Mouse (Mus musculus): Measurements from ENCODE around the gene Gm21992. TPM values are rescaled to one million over a fixed set of nuclear protein-coding genes. Genes with fewer than 3 reads are reported as not detected.

Gm21992 gene
- polyA plus RNA-seq (2015; fragmentation: Nextera tagmentation; extraction: Ambion mirVana) = 16.0 and 19.1 TPM in 2 replicates

GRCm38 (mm10) chr19:4811063-4811908 lies at the start of gene Gm21992, which contains the start of gene Rbm14:
Gene Gm21992, minus strand, starts transcription at chr19:4811612.
Gene Rbm14, minus strand, starts transcription at chr19:4811634.
- DNase-seq (ENCODE audit: low spot score) (peak; percentile 98), ATAC-seq (ENCODE audit: low FRiP score, low TSS enrichment) (peak; percentile 98)
- Histone ChIP-seq H3K27me3 (ENCODE audit: control insufficient read depth, insufficient read depth, low read length) (no peaks in the 10 kb centered on the region), H3K9ac (ENCODE audit: low read length) (peak within 1 kb of the TSS; percentile 85), H3K9me3 (ENCODE audit: control insufficient read depth, low read length) (no peaks in the 10 kb centered on the region), H3K4me1 (replicated peaks; ENCODE audit: control insufficient read depth, insufficient read depth) (no peaks in the 10 kb centered on the region; the same call in 1 of the 2 replicates), H3K4me2 (replicated peaks; ENCODE audit: low read depth) (peak within 1 kb of the TSS; percentile 85), H3K36me3 (ENCODE audit: control insufficient read depth, insufficient read depth, low read length) (no peaks in the 10 kb centered on the region), H3K27ac (replicated peaks) (peak within 1 kb of the TSS; percentile 97), H3K4me3 (ENCODE audit: low read depth, low read length) (peak within 1 kb of the TSS; percentile 80)
- under 1% methylated on average over 83 of the region's 83 CpGs for WGBS
- no peak for TF ChIP-seq EP300 (optimal IDR thresholded peaks at IDR 0.05)
- peak; percentile 15; the same call in 1 of the 2 replicates for TF ChIP-seq CTCF (IDR thresholded peaks at IDR 0.05; ENCODE audit: low read depth)

- H3K9ac ChIP-seq (ENCODE audit: low read length) = no peak overlapping the region
- DNase-seq (ENCODE audit: low spot score) (no peak), ATAC-seq (ENCODE audit: low FRiP score, low TSS enrichment) (no peak)
- no peak overlapping the region for H3K4me2 ChIP-seq (replicated peaks; ENCODE audit: low read depth)
- H3K9me3 ChIP-seq (ENCODE audit: control insufficient read depth, low read length) = no peaks in the 10 kb centered on the region
- WGBS = 60% methylated on average over 6 of the region's 6 CpGs
- no peaks in the 10 kb centered on the region for H3K4me1 ChIP-seq (replicated peaks; ENCODE audit: control insufficient read depth, insufficient read depth)
- H3K27me3 ChIP-seq (ENCODE audit: control insufficient read depth, insufficient read depth, low read length) = no peaks in the 10 kb centered on the region
- no peak overlapping the region for H3K4me3 ChIP-seq (ENCODE audit: low read depth, low read length)
- TF ChIP-seq CTCF (IDR thresholded peaks at IDR 0.05; ENCODE audit: low read depth) (no peak), EP300 (optimal IDR thresholded peaks at IDR 0.05) (no peak)
- H3K36me3 ChIP-seq (ENCODE audit: control insufficient read depth, insufficient read depth, low read length) = no peaks in the 10 kb centered on the region
- no peak overlapping the region for H3K27ac ChIP-seq (replicated peaks)
Observed at GRCm38 (mm10) chr19:4859081-4859480, 47.7 kb upstream of the Gm21992 start.

- no peak overlapping the region for H3K27ac ChIP-seq (replicated peaks)
- WGBS = 72% methylated on average over 4 of the region's 4 CpGs
- no peak overlapping the region for H3K9ac ChIP-seq (ENCODE audit: low read length)
- ATAC-seq (ENCODE audit: low FRiP score, low TSS enrichment) = no peak
- H3K4me2 ChIP-seq (replicated peaks; ENCODE audit: low read depth) = peak overlapping the region; percentile 98; the same call in 1 of the 2 replicates
- no peak for DNase-seq (ENCODE audit: low spot score)
- H3K9me3 ChIP-seq (ENCODE audit: control insufficient read depth, low read length) = no peaks in the 10 kb centered on the region
- no peaks in the 10 kb centered on the region for H3K4me1 ChIP-seq (replicated peaks; ENCODE audit: control insufficient read depth, insufficient read depth)
- no peaks in the 10 kb centered on the region for H3K36me3 ChIP-seq (ENCODE audit: control insufficient read depth, insufficient read depth, low read length)
- no peak overlapping the region for H3K4me3 ChIP-seq (ENCODE audit: low read depth, low read length)
- TF ChIP-seq CTCF (IDR thresholded peaks at IDR 0.05; ENCODE audit: low read depth) = no peak
- no peak for TF ChIP-seq EP300 (optimal IDR thresholded peaks at IDR 0.05)
- H3K27me3 ChIP-seq (ENCODE audit: control insufficient read depth, insufficient read depth, low read length) = no peaks in the 10 kb centered on the region
Observed at GRCm38 (mm10) chr19:4855951-4856350, 44.5 kb upstream of the Gm21992 start.

GRCm38 (mm10) chr19:4855470-4855820 lies 44.0 kb upstream of the Gm21992 start:
- Histone ChIP-seq H3K4me1 (replicated peaks; ENCODE audit: control insufficient read depth, insufficient read depth) (no peaks in the 10 kb centered on the region), H3K27ac (replicated peaks) (no peak overlapping the region; the same call in 1 of the 2 replicates), H3K9me3 (ENCODE audit: control insufficient read depth, low read length) (no peaks in the 10 kb centered on the region), H3K9ac (ENCODE audit: low read length) (peak overlapping the region; percentile 65), H3K27me3 (ENCODE audit: control insufficient read depth, insufficient read depth, low read length) (no peaks in the 10 kb centered on the region), H3K36me3 (ENCODE audit: control insufficient read depth, insufficient read depth, low read length) (no peaks in the 10 kb centered on the region), H3K4me2 (replicated peaks; ENCODE audit: low read depth) (peak overlapping the region; percentile 98), H3K4me3 (ENCODE audit: low read depth, low read length) (peak overlapping the region; percentile 60)
- ATAC-seq (ENCODE audit: low FRiP score, low TSS enrichment) (no peak; the same call in 1 of the 2 replicates), DNase-seq (ENCODE audit: low spot score) (no peak)
- 1% methylated on average over 14 of the region's 14 CpGs for WGBS
- TF ChIP-seq EP300 (optimal IDR thresholded peaks at IDR 0.05) = no peak
- no peak for TF ChIP-seq CTCF (IDR thresholded peaks at IDR 0.05; ENCODE audit: low read depth)

DNA sequence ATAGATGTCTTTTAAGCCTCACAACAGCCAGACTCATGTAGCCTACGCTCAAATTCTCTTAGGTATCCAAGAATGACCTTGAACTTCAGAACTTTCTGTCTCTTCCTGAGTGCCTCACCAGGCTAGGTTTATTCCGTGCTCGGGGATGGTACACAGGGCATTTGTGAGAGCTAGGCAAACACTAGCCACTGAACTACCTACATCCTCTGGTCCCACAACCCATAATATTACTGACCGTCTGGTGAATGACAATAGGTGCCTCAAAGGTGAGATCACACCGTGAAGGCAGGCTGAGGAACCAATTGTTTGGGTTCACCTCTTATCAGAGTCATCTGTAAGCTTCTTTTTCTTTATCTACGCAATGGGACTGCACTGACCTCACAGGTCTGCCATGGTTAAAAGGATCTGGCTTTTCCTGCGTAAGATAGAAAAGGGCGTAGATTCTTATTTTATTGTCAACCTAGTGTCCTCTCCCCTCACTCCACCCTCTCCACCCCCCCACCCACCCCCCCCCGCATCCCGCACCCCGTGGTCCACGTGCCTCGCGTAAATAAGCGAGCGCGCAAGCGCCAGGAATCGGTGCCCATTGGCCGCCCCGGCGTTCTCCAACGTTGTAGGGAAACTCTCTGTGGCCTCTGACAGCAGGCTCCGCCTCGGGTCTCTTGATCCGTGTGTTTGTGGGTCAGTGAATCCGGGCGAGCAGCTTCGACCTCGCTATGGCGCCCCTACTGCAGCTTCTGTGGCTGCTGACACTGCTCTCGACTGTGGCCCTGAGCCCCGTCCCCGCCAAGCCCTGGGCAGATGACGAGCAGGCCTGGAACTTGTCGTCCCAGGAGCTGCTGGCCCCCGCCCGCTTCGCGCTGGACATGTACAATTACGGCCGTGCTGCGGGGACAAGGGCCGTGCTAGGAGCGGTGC lies 43.4 kb upstream of the Gm21992 start, which contains the start of gene Ctsf:
Gene Ctsf (plus strand): TSS at position 579 of the 918 bp plus-strand sequence.
- Histone ChIP-seq H3K4me3 (ENCODE audit: low read depth, low read length) (peak within 1 kb of the TSS; percentile 60), H3K4me1 (replicated peaks; ENCODE audit: control insufficient read depth, insufficient read depth) (no peaks in the 10 kb centered on the region), H3K9ac (ENCODE audit: low read length) (peak within 1 kb of the TSS; percentile 65), H3K36me3 (ENCODE audit: control insufficient read depth, insufficient read depth, low read length) (no peaks in the 10 kb centered on the region), H3K27ac (replicated peaks) (no peak within 1 kb of the TSS; the same call in 1 of the 2 replicates), H3K4me2 (replicated peaks; ENCODE audit: low read depth) (peak within 1 kb of the TSS; percentile 98), H3K27me3 (ENCODE audit: control insufficient read depth, insufficient read depth, low read length) (no peaks in the 10 kb centered on the region), H3K9me3 (ENCODE audit: control insufficient read depth, low read length) (no peaks in the 10 kb centered on the region)
- 2% methylated on average over 43 of the region's 45 CpGs for WGBS
- peak; percentile 85 for ATAC-seq (ENCODE audit: low FRiP score, low TSS enrichment)
- TF ChIP-seq EP300 (optimal IDR thresholded peaks at IDR 0.05) = no peak
- TF ChIP-seq CTCF (IDR thresholded peaks at IDR 0.05; ENCODE audit: low read depth) = peak; percentile 23; the same call in 1 of the 2 replicates
- peak; percentile 82 for DNase-seq (ENCODE audit: low spot score)
